Mouse (Mus musculus): ENCODE results near the gene Ttc30b. TPM values are rescaled to one million over a fixed set of nuclear protein-coding genes. Genes with fewer than 3 reads are reported as not detected.
A peak's percentile ranks its signal among the peaks of the same experiment; 100 is the strongest.
"Not testable (repeated sequence)": the region's sequence is repeated elsewhere in the genome, so short reads cannot be mapped to it uniquely, and the experiment has no call there.

Gene Ttc30b
- 1 to 10 TPM in 1 of 2 experiments, under 1 TPM in 1; 0.52 to 1.5 TPM for polyA plus RNA-seq (2017; shearing (Covaris generic))

- ATAC-seq, result peak; percentile 99
Observed at GRCm38 (mm10) chr2:75938117-75939063, at the start of gene Ttc30b. TSS of gene Ttc30b (minus strand) at chr2:75938585.

GRCm38 (mm10) chr2:75987739-75988138 is 49.4 kb upstream of the Ttc30b start:
- no peak for ATAC-seq

- ATAC-seq, result peak; percentile 72
Observed at GRCm38 (mm10) chr2:75985124-75985523, 46.7 kb upstream of the Ttc30b start.

- ATAC-seq, result no peak
Observed at GRCm38 (mm10) chr2:75983847-75984246, 45.5 kb upstream of the Ttc30b start.

GRCm38 (mm10) chr2:75983091-75983490 is 44.7 kb upstream of the Ttc30b start:
- ATAC-seq, result no peak

- ATAC-seq, result no peak
Observed at GRCm38 (mm10) chr2:75982626-75983025, 44.2 kb upstream of the Ttc30b start.

- ATAC-seq, result peak; percentile 87
Observed at GRCm38 (mm10) chr2:75981440-75982081, 43.2 kb upstream of the Ttc30b start, which contains the start of gene Ttc30a1. TSS of gene Ttc30a1 (minus strand) at chr2:75981967.

GRCm38 (mm10) chr2:75980933-75981439 is 42.6 kb upstream of the Ttc30b start:
- ATAC-seq, result not testable (repeated sequence)

GRCm38 (mm10) chr2:75977752-75978368 is 39.5 kb upstream of the Ttc30b start, which contains the start of gene Ttc30a2:
TSS of gene Ttc30a2 (minus strand) at chr2:75978170.
- ATAC-seq, result not testable (repeated sequence)

- ATAC-seq, result not testable (repeated sequence)
Observed at GRCm38 (mm10) chr2:75976070-75976469, 37.7 kb upstream of the Ttc30b start.

GRCm38 (mm10) chr2:75974131-75974530 is 35.7 kb upstream of the Ttc30b start:
- ATAC-seq, result no peak

- ATAC-seq, result peak; percentile 87
Observed at GRCm38 (mm10) chr2:75964972-75965371, 26.6 kb upstream of the Ttc30b start.

- peak; percentile 40 for ATAC-seq
Observed at GRCm38 (mm10) chr2:75964512-75964911, 26.1 kb upstream of the Ttc30b start.

GRCm38 (mm10) chr2:75964051-75964450 is 25.7 kb upstream of the Ttc30b start:
- ATAC-seq, result no peak

- ATAC-seq, result no peak
Observed at GRCm38 (mm10) chr2:75963211-75963840, 24.9 kb upstream of the Ttc30b start.

GRCm38 (mm10) chr2:75960366-75961330 is 22.3 kb upstream of the Ttc30b start:
- ATAC-seq, result no peak

GRCm38 (mm10) chr2:75959850-75960365 is 21.5 kb upstream of the Ttc30b start:
- ATAC-seq, result no peak

- ATAC-seq, result no peak
Observed at GRCm38 (mm10) chr2:75959183-75959849, 20.9 kb upstream of the Ttc30b start.

- no peak for ATAC-seq
Observed at GRCm38 (mm10) chr2:75955709-75956108, 17.3 kb upstream of the Ttc30b start.

GRCm38 (mm10) chr2:75953320-75953719 is 14.9 kb upstream of the Ttc30b start:
- ATAC-seq, result no peak
